Mouse (Mus musculus) kidney, postnatal 0 days (tissue): ENCODE results near the gene Prim1. TPM values are rescaled to one million over a fixed set of nuclear protein-coding genes. Genes with fewer than 3 reads are reported as not detected.

Experiments
- ATAC-seq: fragments of 200-750 bp; cut with Nextera tagmentation; replicated peaks from 2 replicates; pipeline ENCODE4 v1.8.0; 2017; ENCODE audit warnings: low read depth, moderate number of reproducible peaks, moderate TSS enrichment, moderate library complexity; ENCODE audit not compliant: low FRiP score
- DNase-seq: peaks from one replicate; pipeline ENCODE4 v3.0.0-alpha.2; 2016; ENCODE audit warnings: low spot score
- H3K27ac ChIP-seq: fragments of 300-500 bp; sonication (generic); 2 replicates; pipeline ENCODE4 v1.5.1; 2014; ENCODE audit warnings: mild to moderate bottlenecking
- H3K27me3 ChIP-seq: fragments of 300-500 bp; sonication (generic); 2 replicates; pipeline ENCODE4 v1.6.1; 2014; ENCODE audit warnings: low read length, mixed read lengths; ENCODE audit not compliant: insufficient read depth
- H3K36me3 ChIP-seq: fragments of 300-500 bp; sonication (generic); 2 replicates; pipeline ENCODE4 v1.6.1; 2014; ENCODE audit warnings: low read length, mixed read lengths; ENCODE audit not compliant: insufficient read depth
- H3K4me1 ChIP-seq: fragments of 300-500 bp; sonication (generic); replicated peaks from 2 replicates; pipeline ENCODE4 v1.6.1; 2014; ENCODE audit warnings: antibody characterized with exemption, low read length, mixed read lengths; ENCODE audit not compliant: insufficient read depth
- H3K4me2 ChIP-seq: fragments of 300-500 bp; sonication (generic); 2 replicates; pipeline ENCODE4 v1.6.1; 2014; ENCODE audit warnings: mild to moderate bottlenecking, low read length, moderate library complexity, mixed read lengths
- H3K4me3 ChIP-seq: fragments of 300-500 bp; sonication (generic); replicated peaks from 2 replicates; pipeline ENCODE4 v1.5.1; 2014; ENCODE audit warnings: low read depth, low read length
- H3K9ac ChIP-seq: fragments of 300-500 bp; sonication (generic); 2 replicates; pipeline ENCODE4 v1.6.1; 2014; ENCODE audit warnings: low read depth, low read length
- H3K9me3 ChIP-seq: fragments of 300-500 bp; sonication (generic); replicated peaks from 2 replicates; pipeline ENCODE4 v1.6.1; 2016; ENCODE audit warnings: low read length, inconsistent platforms, mixed read lengths
- CTCF ChIP-seq: IDR thresholded peaks from 2 replicates; pipeline ENCODE4 v1.5.1; 2016; ENCODE audit warnings: antibody characterized with exemption, low read depth, mild to moderate bottlenecking, moderate library complexity
- WGBS: fragments of 180-500 bp; shearing (Covaris S2); extraction: QIAGEN DNeasy Blood & Tissue Kit; methylation state at CpG from one replicate; pipeline ENCODE4 v1.1.7; 2014; 5-methylcytosine and 5-hydroxymethylcytosine counted together
- polyA plus RNA-seq: library from polyadenylated mRNA; unstranded; fragments of >200 nt; fragmentation: Nextera tagmentation; extraction: Ambion mirVana; gene quantifications from 2 replicates; pipeline ENCODE4 v1.2.1, GENCODE M21; 2015

The Prim1 gene
- polyA plus RNA-seq, 1 experiment from 2014 or later, result 43.9 TPM

DNA sequence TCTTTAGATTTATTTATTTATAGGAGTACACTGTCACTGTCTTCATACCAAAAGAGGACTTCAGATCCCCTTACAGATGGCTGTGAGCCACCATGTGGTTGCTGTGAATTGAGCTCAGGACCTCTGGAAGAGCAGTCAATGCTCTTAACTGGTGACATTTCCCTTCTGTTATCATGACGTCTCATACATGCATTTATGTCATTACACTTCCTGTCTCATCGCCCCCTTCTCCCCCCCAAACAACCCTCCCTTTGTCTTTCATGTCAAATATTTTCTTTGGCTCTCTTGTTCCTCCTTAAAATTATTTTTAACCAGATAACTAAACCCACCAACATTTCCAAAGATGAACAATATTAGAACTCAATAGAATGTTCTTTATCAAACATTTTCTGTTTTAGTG lies 15.9 kb downstream of the Prim1 start:
- H3K27ac ChIP-seq, result no peak overlapping the region
- ATAC-seq (no peak), DNase-seq (peak; percentile 54)
- no peaks in the 10 kb centered on the region for H3K27me3 ChIP-seq
- H3K9ac ChIP-seq, result no peak overlapping the region
- no peak for TF ChIP-seq CTCF
- 44% methylated on average over 2 of the region's 2 CpGs for WGBS
- H3K4me3 ChIP-seq, result no peak overlapping the region
- H3K9me3 ChIP-seq, result no peaks in the 10 kb centered on the region
- H3K4me2 ChIP-seq, result no peak overlapping the region
- H3K36me3 ChIP-seq, result 0 out of 2 replicates have a peak, but pooled peaks cover 6% of the 10 kb centered on the region
- peaks cover 6% of the 10 kb centered on the region; the same call in 1 of the 2 replicates for H3K4me1 ChIP-seq

DNA sequence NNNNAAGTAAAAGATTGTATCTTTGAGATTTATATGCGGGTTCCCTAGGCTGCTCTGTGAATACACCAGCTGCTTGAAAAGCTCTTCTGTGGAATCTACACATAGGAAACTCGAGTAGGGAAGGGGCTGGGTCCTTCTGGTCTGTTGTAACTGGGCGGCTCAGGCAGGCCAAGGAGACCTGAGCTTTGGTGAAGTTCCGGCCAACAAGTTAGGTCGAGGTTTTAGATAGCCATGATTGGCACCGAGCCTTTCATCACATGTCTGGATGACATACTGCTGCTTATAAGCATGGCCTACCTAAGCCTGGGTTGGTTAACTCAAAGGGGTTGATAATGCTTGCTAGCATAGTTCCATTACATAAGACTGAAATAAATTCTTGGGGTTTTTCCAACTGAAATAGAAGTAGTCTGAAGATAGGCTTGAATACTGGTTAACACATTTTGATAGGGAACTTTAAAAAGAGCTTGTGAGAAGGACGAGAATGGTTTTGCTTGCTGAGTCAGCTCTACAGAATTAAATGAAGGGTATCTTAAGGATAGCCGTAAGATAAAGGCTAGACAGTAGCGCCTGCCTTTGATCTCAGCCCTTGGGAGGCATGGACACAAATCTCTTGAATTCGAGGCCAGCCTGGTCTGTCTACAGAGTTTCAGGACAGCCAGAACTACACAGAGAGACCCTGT lies 21.9 kb downstream of the Prim1 start:
- Histone ChIP-seq H3K4me2 (peak overlapping the region; percentile 70), H3K27me3 (no peaks in the 10 kb centered on the region), H3K27ac (peak overlapping the region; percentile 98), H3K36me3 (peaks cover 27% of the 10 kb centered on the region), H3K9me3 (no peaks in the 10 kb centered on the region), H3K4me3 (peak overlapping the region; percentile 100), H3K9ac (peak overlapping the region; percentile 100), H3K4me1 (peaks cover 28% of the 10 kb centered on the region)
- DNase-seq (peak; percentile 66), ATAC-seq (0 out of 2 replicates have a peak, but pooled peaks have one; percentile 7)
- under 1% methylated on average over 10 of the region's 10 CpGs for WGBS
- TF ChIP-seq CTCF, result no peak

DNA sequence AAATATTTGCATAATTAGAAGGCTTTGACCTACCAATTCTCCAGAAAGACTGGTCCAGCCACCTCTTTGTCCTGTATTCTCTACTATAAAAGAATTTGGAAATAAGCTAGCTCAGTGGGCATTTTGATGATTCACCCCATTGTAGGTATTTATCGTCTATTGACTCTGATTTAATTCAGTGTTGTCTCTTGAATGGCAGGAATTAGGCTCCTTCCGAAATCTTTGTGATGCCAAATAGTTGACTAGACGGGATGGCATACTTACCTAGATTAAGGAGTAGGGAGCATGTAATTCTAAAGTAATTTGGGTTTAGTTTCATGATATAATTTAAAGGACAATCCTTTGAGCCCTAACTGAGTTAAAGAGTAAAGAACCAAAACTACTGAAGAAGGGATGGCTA lies 23.0 kb downstream of the Prim1 start:
- WGBS, result 59% methylated on average over 3 of the region's 3 CpGs
- peak overlapping the region; percentile 21; the same call in 1 of the 2 replicates for H3K4me2 ChIP-seq
- H3K9me3 ChIP-seq, result no peaks in the 10 kb centered on the region
- H3K27ac ChIP-seq, result no peak overlapping the region
- DNase-seq, result no peak
- TF ChIP-seq CTCF, result no peak
- no peaks in the 10 kb centered on the region for H3K27me3 ChIP-seq
- H3K4me1 ChIP-seq, result peaks cover 28% of the 10 kb centered on the region
- H3K4me3 ChIP-seq, result no peak overlapping the region
- peak overlapping the region; percentile 46; the same call in 1 of the 2 replicates for H3K9ac ChIP-seq
- peaks cover 27% of the 10 kb centered on the region for H3K36me3 ChIP-seq
- no peak for ATAC-seq

DNA sequence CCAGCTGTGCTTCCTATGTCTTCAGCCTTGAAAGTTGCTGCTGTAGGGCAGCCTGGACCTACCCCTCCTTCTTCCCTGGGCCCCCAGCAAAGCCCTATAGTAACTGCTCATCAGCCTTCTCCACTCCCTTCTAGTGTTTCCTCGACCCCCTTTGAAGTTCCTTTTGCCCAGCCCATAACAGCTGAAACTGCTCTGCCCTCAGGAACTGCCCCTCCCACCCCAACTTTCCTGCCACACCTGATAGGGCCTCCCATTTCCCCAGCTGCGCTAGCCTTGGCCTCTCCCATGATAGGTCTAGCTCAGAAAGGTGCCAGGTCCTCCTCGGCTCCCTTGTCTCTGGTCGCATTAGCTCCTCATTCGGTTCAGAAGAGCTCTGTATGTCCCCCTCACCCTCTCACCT lies 24.2 kb downstream of the Prim1 start:
- Histone ChIP-seq H3K27ac (no peak overlapping the region), H3K9me3 (no peaks in the 10 kb centered on the region), H3K36me3 (peaks cover 40% of the 10 kb centered on the region), H3K4me1 (peaks cover 28% of the 10 kb centered on the region), H3K4me3 (no peak overlapping the region), H3K4me2 (peak overlapping the region; percentile 21; the same call in 1 of the 2 replicates), H3K27me3 (no peaks in the 10 kb centered on the region), H3K9ac (0 out of 2 replicates have a peak overlapping the region, but pooled peaks have one; percentile 35)
- WGBS, result 21% methylated on average over 5 of the region's 5 CpGs
- TF ChIP-seq CTCF, result no peak
- ATAC-seq (no peak), DNase-seq (peak; percentile 52)

DNA sequence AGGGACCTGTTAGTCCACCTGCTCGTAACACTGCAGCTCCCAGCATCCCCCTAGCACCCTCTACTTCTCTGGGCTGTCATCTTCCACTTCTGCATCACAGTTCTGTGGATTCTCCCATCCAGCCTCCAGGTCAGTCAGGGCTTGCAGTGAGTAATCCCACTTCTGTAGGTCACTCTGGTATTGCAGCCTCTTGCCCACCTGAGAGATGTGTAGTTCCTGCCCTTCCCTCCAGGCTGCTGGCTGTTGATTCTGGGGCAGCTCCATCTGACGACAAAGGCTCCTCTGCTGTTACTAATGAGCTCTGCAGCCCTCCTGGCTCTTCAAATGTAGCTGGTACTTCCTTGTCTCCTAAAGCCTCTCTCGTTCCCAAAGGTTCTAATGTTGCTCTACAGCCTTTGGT lies 24.9 kb downstream of the Prim1 start:
- no peaks in the 10 kb centered on the region for H3K27me3 ChIP-seq
- peaks cover 25% of the 10 kb centered on the region for H3K4me1 ChIP-seq
- no peak overlapping the region for H3K4me3 ChIP-seq
- ATAC-seq (no peak), DNase-seq (no peak)
- no peaks in the 10 kb centered on the region for H3K9me3 ChIP-seq
- no peak overlapping the region for H3K4me2 ChIP-seq
- no peak overlapping the region for H3K27ac ChIP-seq
- 57% methylated on average over 3 of the region's 3 CpGs for WGBS
- peaks cover 46% of the 10 kb centered on the region for H3K36me3 ChIP-seq
- H3K9ac ChIP-seq, result no peak overlapping the region
- no peak for TF ChIP-seq CTCF

DNA sequence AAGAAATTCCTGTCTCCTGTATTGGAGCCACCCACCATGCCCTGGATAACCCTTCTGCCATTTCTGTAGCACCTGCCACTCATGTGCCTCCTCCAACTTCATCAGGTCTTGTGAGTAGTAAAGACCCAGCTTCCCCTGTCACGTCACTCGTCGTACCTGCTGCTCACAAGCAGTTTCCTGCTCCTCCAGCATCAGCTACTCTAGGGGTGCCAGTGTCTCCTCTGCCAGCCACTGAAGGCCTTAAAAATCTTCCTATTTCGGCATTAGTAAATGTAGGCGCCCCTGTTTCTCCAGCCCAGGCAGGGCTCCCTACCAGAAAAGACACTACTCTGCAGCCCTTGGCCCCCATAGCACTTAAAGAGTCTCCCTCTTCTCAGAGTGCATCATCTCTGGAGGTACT lies 25.3 kb downstream of the Prim1 start:
- WGBS, result 87% methylated on average over 5 of the region's 5 CpGs
- DNase-seq, result no peak
- Histone ChIP-seq H3K27ac (no peak overlapping the region), H3K9me3 (no peaks in the 10 kb centered on the region), H3K4me1 (peaks cover 23% of the 10 kb centered on the region), H3K27me3 (no peaks in the 10 kb centered on the region), H3K4me3 (no peak overlapping the region), H3K36me3 (peaks cover 48% of the 10 kb centered on the region), H3K4me2 (no peak overlapping the region), H3K9ac (no peak overlapping the region)
- no peak for TF ChIP-seq CTCF
- ATAC-seq, result no peak
